Mouse (Mus musculus): ENCODE measurements around the gene Atp11a.

- TF ChIP-seq ZNF384 (IDR thresholded peaks at IDR 0.05; ENCODE audit: low read depth, low read length) (no peak), EP300 (IDR thresholded peaks at IDR 0.05; ENCODE audit: low read length) (no peak), CTCF (conservative IDR thresholded peaks at IDR 0.05 in 1 of 2, IDR thresholded peaks at IDR 0.05 in 1 of 2; ENCODE audit: low read depth in 2 of 2, low read length in 2 of 2) (no peak), MEF2A (IDR thresholded peaks at IDR 0.05; ENCODE audit: borderline replicate concordance, low read depth, low read length) (no peak), POLR2A (IDR thresholded peaks at IDR 0.05; ENCODE audit: low read depth, low read length) (no peak), NRF1 (IDR thresholded peaks at IDR 0.05; ENCODE audit: low read depth, low read length) (no peak)
Measured at GRCm38 (mm10) chr8:12801586-12801985, 44.8 kb downstream of the Atp11a start.
